Mouse (Mus musculus) heart, postnatal 0 days (tissue): ENCODE results near the gene Fam131b.

Source experiments
- CTCF ChIP-seq: IDR thresholded peaks from 2 replicates; pipeline ENCODE4 v1.5.1; 2016; ENCODE audit warnings: antibody characterized with exemption, control low read depth, low read depth
- EP300 ChIP-seq: IDR thresholded peaks from 2 replicates; pipeline ENCODE4 v1.6.1; 2016; ENCODE audit warnings: antibody characterized with exemption, low read depth

GRCm38 (mm10) chr6:42287562-42287961 is 36.9 kb downstream of the Fam131b start:
- TF ChIP-seq CTCF = no peak
- TF ChIP-seq EP300 = no peak
